Mouse (Mus musculus): ENCODE measurements at regions not wholly inside any gene's neighbourhood (a gene's known extent, or its start where the extent isn't known, plus 50 kb on each side); places are given as distances from the start of the nearest gene placed in this dataset.

DNA sequence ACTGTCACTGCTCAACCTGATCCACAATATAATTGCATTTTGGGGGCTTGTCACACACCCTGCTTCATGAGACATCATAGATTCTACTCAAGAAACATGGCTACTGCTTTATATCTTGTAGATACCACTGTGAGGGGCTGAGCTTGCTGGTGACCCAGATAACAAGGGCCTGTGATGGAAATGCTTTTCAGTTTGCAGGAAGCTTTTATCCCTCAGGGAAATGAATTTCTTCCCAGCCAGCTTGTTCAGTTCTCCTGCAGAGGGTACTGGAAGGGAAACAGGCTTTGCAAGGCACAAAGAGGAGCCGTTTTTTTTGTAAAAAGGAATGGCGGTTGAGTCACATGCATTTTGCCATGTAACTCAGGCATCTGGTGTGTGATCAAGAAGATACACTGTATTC lies 218.8 kb upstream of the Krr1 start:
- H3K4me1 ChIP-seq, result peaks cover 3% of the 10 kb centered on the region; the same call in 1 of the 2 replicates
- no peaks in the 10 kb centered on the region for H3K27me3 ChIP-seq (ENCODE audit: low read depth, poor library complexity, severe bottlenecking)
- H3K4me3 ChIP-seq, result no peak overlapping the region
- no peaks in the 10 kb centered on the region for H3K9me3 ChIP-seq (replicated peaks)
- DNase-seq (ENCODE audit: low spot score), result no peak
- WGBS, result 95% methylated on average over 2 of the region's 2 CpGs
- no peak overlapping the region for H3K27ac ChIP-seq
- no peaks in the 10 kb centered on the region for H3K36me3 ChIP-seq

- Histone ChIP-seq H3K27me3 (ENCODE audit: low read depth, poor library complexity, severe bottlenecking) (no peaks in the 10 kb centered on the region), H3K4me3 (no peak overlapping the region), H3K36me3 (no peaks in the 10 kb centered on the region), H3K9me3 (replicated peaks) (no peaks in the 10 kb centered on the region), H3K27ac (no peak overlapping the region), H3K4me1 (no peaks in the 10 kb centered on the region)
- 78% methylated on average over 1 of the region's 1 CpGs for WGBS
- DNase-seq (ENCODE audit: low spot score), result no peak
Observed at GRCm38 (mm10) chr10:111755964-111756363, 216.5 kb upstream of the Krr1 start.

DNA sequence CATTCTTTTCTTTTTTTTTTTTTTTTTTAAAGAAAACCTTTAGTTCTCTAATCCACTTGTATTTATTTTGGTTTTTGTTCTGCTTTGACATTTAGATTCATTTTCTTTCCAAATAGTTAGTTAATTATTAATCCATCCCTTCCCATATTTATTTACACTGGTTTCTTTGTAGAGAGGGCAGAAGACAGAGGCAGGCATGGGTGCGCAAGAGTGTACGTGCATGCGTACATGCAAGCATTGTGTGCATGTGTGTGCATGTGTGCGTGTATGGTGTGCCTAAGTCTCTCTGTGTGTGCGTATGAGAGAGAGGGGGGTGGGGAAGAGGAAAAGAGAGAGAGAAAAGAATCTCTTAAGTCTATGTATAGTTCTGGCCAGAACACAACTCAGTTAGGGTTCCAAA lies 215.9 kb upstream of the Krr1 start:
- Histone ChIP-seq H3K27ac (no peak overlapping the region), H3K36me3 (no peaks in the 10 kb centered on the region), H3K27me3 (ENCODE audit: low read depth, poor library complexity, severe bottlenecking) (no peaks in the 10 kb centered on the region), H3K4me3 (no peak overlapping the region), H3K9me3 (replicated peaks) (no peaks in the 10 kb centered on the region), H3K4me1 (no peaks in the 10 kb centered on the region)
- WGBS, result 96% methylated on average over 5 of the region's 5 CpGs
- DNase-seq (ENCODE audit: low spot score), result no peak

DNA sequence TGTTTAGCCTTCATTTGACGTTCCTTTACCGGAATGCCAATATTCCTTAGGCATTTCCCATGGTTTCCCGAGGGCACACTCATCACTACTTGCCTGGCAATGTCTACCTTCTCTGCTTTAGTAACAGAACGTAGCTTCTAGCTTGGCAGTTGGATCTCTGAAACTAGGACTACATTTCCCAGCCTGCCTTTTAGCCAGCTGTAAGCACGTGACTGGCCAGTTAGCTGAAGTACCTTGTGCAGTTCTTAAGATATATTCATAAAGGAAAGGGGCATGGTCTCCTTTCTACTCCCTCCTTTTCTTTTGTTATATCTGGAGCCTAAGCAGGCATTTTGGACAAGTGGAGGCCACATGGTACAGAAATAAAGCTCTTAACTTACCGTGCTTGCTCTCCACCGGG lies 214.8 kb upstream of the Krr1 start:
- no peaks in the 10 kb centered on the region for H3K9me3 ChIP-seq (replicated peaks)

GRCm38 (mm10) chr10:111759505-111759904 lies 213.0 kb upstream of the Krr1 start:
- Histone ChIP-seq H3K9me3 (replicated peaks) (no peaks in the 10 kb centered on the region), H3K27ac (no peak overlapping the region), H3K27me3 (ENCODE audit: low read depth, poor library complexity, severe bottlenecking) (no peaks in the 10 kb centered on the region), H3K4me3 (no peak overlapping the region), H3K4me1 (no peaks in the 10 kb centered on the region), H3K36me3 (no peaks in the 10 kb centered on the region)
- no peak for DNase-seq (ENCODE audit: low spot score)
- WGBS, result 81% methylated on average over 3 of the region's 3 CpGs

More for the DNA sequence above, 214.8 kb upstream of the Krr1 start:
- Histone ChIP-seq H3K4me3 (no peak overlapping the region), H3K36me3 (no peaks in the 10 kb centered on the region), H3K4me1 (no peaks in the 10 kb centered on the region), H3K27me3 (ENCODE audit: low read depth, poor library complexity, severe bottlenecking) (no peaks in the 10 kb centered on the region), H3K27ac (no peak overlapping the region)
- DNase-seq (ENCODE audit: low spot score), result no peak
- WGBS, result 88% methylated on average over 7 of the region's 7 CpGs

DNA sequence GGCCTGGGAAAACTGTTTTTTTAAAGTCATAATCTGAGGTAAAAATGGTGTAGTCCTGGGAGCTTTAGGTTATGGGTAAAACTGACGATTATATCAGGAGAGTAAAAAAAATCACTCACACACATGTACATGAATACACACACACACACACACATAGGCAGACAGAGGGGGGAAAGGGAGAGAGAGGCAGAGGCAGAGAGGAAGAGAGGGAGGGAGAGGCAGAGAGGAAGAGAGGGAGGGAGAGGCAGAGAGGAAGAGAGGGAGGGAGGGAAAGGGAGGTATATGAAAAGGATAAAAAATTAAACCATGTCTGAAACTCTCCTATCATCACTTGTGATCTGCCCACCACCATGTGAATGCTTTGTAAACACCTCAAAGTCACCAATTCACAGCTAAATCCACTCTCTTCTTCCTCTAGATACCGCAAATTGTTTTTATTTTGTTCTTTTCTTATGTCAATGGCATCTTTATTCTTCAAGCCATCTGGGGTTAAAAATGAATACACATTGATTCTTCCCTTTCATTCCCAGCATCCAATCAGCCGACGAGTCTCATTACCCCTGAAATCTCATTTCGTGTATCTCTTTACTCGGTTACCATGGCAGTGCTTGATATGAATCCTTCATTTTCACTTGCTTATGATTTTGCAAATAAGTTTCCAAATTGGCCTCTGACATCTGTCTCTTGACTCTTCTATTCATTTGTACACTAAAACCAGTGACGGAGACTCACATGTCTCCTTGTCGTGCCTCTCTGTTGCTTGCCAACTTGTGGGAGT lies 209.5 kb upstream of the Krr1 start:
- WGBS, result 94% methylated on average over 8 of the region's 8 CpGs
- Histone ChIP-seq H3K27ac (no peak overlapping the region), H3K36me3 (no peaks in the 10 kb centered on the region), H3K9me3 (replicated peaks) (no peaks in the 10 kb centered on the region), H3K4me1 (no peaks in the 10 kb centered on the region), H3K4me3 (no peak overlapping the region), H3K27me3 (ENCODE audit: low read depth, poor library complexity, severe bottlenecking) (no peaks in the 10 kb centered on the region)
- no peak for DNase-seq (ENCODE audit: low spot score)

- no peaks in the 10 kb centered on the region for H3K9me3 ChIP-seq (replicated peaks)
- H3K36me3 ChIP-seq, result no peaks in the 10 kb centered on the region
- DNase-seq (ENCODE audit: low spot score), result no peak
- H3K4me3 ChIP-seq, result no peak overlapping the region
- H3K27ac ChIP-seq, result no peak overlapping the region
- no peaks in the 10 kb centered on the region for H3K4me1 ChIP-seq
- 91% methylated on average over 7 of the region's 7 CpGs for WGBS
- H3K27me3 ChIP-seq (ENCODE audit: low read depth, poor library complexity, severe bottlenecking), result no peaks in the 10 kb centered on the region
Observed at GRCm38 (mm10) chr10:111767011-111767720, 205.3 kb upstream of the Krr1 start.

DNA sequence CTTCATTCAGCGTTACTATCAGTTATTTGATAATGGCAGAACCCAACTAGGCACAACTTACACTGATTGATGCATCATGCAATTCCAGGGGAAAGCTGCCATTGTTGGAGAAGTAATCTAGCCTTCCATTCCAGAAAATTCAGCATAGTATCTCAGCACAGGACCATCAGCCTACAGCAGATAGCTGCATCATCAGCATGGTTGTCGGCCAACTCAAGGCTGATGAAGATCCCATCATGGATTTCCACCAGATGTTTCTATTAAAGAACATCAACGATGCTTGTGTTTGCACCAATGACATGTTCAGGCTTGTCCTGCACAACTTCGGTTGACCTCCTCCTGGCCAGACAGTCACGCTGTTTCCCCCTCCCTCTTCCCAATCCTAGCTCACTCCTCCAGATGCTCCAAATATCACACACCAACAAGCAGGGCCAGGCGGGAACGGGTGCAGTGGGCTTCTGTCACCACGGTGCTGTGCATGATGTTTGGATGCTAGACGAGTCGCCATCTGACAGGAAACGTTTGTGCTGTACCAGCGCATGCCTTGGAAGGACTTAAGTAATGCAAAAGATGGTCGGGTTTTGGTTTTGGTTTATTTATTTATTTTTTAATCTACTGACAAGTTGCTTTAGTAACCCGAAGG lies 204.5 kb upstream of the Krr1 start:
- H3K4me3 ChIP-seq, result no peak overlapping the region
- no peaks in the 10 kb centered on the region for H3K27me3 ChIP-seq (ENCODE audit: low read depth, poor library complexity, severe bottlenecking)
- H3K4me1 ChIP-seq, result no peaks in the 10 kb centered on the region
- no peaks in the 10 kb centered on the region for H3K36me3 ChIP-seq
- H3K9me3 ChIP-seq (replicated peaks), result no peaks in the 10 kb centered on the region
- no peak overlapping the region for H3K27ac ChIP-seq
- no peak for DNase-seq (ENCODE audit: low spot score)
- WGBS, result 91% methylated on average over 14 of the region's 14 CpGs

GRCm38 (mm10) chr10:111769486-111770002 lies 202.9 kb upstream of the Krr1 start:
- Histone ChIP-seq H3K4me3 (no peak overlapping the region), H3K27ac (no peak overlapping the region), H3K9me3 (replicated peaks) (no peaks in the 10 kb centered on the region), H3K4me1 (no peaks in the 10 kb centered on the region), H3K27me3 (ENCODE audit: low read depth, poor library complexity, severe bottlenecking) (no peaks in the 10 kb centered on the region), H3K36me3 (no peaks in the 10 kb centered on the region)
- whole genome bisulfite sequencing, result 96% methylated on average over 9 of the region's 9 CpGs
- DNase-seq (ENCODE audit: low spot score), result no peak

DNA sequence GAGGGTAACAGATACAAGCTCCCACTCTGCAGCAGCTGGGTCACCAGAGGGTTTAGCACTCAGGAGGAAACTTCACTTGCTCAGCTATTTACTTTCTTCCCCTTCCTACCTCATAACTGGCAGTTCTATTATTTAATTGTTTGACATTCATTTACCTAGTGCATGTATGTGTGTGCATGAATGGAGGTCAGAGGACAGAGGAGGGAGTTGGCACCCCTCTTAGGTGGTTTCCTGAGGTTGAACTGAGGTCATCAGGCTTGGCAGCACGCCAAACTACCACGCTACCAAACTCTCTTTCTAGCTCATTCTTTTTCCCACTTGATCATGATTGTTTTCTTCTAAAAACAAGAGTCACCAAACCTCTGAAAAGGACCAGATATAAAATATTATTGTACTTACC lies 202.4 kb upstream of the Krr1 start:
- no peaks in the 10 kb centered on the region for H3K9me3 ChIP-seq (replicated peaks)
- no peaks in the 10 kb centered on the region for H3K27me3 ChIP-seq (ENCODE audit: low read depth, poor library complexity, severe bottlenecking)
- H3K4me1 ChIP-seq, result no peaks in the 10 kb centered on the region
- no peak overlapping the region for H3K4me3 ChIP-seq
- H3K36me3 ChIP-seq, result no peaks in the 10 kb centered on the region
- 89% methylated on average over 2 of the region's 2 CpGs for WGBS
- no peak overlapping the region for H3K27ac ChIP-seq
- DNase-seq (ENCODE audit: low spot score), result no peak

DNA sequence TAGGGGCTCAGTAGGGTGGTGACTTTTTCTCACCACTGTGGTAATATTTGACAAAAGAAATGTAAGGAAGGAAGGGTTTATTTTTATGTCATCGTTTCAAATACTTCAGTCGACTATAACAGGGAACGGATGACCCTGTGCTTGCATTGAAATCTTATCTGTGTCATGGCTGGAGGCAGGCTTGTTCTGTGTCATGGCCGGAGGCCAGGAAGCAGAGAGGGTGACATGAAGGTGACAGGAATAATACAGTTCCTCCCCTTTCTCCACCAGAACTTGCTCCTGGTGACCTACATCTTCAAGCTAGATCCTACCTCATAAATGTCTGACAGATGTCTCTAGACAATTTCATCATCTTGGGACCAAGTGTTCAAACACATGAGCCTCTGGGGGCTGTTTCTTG lies 201.5 kb upstream of the Krr1 start:
- no peak for DNase-seq (ENCODE audit: low spot score)
- Histone ChIP-seq H3K36me3 (no peaks in the 10 kb centered on the region), H3K27ac (no peak overlapping the region), H3K4me3 (no peak overlapping the region), H3K9me3 (replicated peaks) (no peaks in the 10 kb centered on the region), H3K27me3 (ENCODE audit: low read depth, poor library complexity, severe bottlenecking) (no peaks in the 10 kb centered on the region), H3K4me1 (no peaks in the 10 kb centered on the region)
- WGBS, result 95% methylated on average over 4 of the region's 4 CpGs

GRCm38 (mm10) chr10:111777559-111777958 lies 194.9 kb upstream of the Krr1 start:
- no peaks in the 10 kb centered on the region for H3K9me3 ChIP-seq (replicated peaks)
- H3K4me1 ChIP-seq, result peaks cover 3% of the 10 kb centered on the region; the same call in 1 of the 2 replicates
- no peak overlapping the region for H3K4me3 ChIP-seq
- H3K27ac ChIP-seq, result no peak overlapping the region
- H3K27me3 ChIP-seq (ENCODE audit: low read depth, poor library complexity, severe bottlenecking), result no peaks in the 10 kb centered on the region
- H3K36me3 ChIP-seq, result no peaks in the 10 kb centered on the region
- DNase-seq (ENCODE audit: low spot score), result no peak

- 90% methylated on average over 5 of the region's 5 CpGs for WGBS
- Histone ChIP-seq H3K36me3 (no peaks in the 10 kb centered on the region), H3K27me3 (ENCODE audit: low read depth, poor library complexity, severe bottlenecking) (no peaks in the 10 kb centered on the region), H3K27ac (no peak overlapping the region), H3K4me3 (no peak overlapping the region), H3K9me3 (replicated peaks) (no peaks in the 10 kb centered on the region), H3K4me1 (peaks cover 3% of the 10 kb centered on the region)
- DNase-seq (ENCODE audit: low spot score), result no peak
Observed at GRCm38 (mm10) chr10:111778111-111778510, 194.4 kb upstream of the Krr1 start.

Measured in limb, embryonic 10.5 days (tissue).